Mouse (Mus musculus): Measurements from ENCODE around the gene Adamts20. TPM values are rescaled to one million over a fixed set of nuclear protein-coding genes. Genes with fewer than 3 reads are reported as not detected.

Gene Adamts20
- polyA plus RNA-seq, 2 experiments from 2014 or later: 0.17 TPM; not detected in 1

DNA sequence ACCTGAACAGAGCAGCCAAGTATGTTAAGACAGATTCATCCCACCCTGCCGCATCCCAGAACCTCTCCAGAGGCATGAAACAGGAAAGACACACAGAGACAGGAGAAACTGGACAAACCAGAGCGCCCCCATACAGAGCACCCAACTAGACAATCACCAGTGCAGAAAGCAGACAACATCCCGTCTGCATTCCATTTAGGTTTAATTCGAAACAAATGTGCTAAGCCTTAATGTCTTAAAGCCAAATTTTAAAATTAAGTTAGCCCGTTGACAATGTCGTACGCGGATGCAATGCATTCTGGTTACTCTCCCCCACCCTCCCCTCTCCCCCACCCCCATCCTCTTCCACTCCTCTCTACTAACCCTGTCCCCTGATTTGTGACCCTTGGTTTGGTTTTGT lies 126.2 kb downstream of the Adamts20 start:
- no peak for ATAC-seq

GRCm38 (mm10) chr15:94334586-94334985 lies 130.6 kb downstream of the Adamts20 start:
- no peak for ATAC-seq

DNA sequence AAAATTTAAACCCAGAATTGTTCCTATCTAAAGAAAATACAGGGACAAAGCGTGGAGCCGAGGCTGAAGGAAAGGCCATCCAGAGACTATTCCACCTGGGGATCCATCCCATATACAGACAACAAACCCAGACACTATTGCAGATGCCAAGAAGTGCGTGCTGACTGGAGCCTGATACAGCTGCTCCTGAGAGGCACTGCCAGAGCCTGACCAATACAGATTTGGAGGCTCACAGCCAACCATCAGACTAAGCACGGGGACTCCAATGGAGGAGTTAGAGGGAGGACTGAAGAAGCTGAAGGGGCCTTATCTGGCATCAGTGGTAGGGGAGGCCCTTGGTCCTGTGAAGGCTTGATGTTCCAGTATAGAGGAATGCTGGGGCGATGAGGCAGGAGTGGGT lies 138.6 kb downstream of the Adamts20 start:
- no peak for ATAC-seq

DNA sequence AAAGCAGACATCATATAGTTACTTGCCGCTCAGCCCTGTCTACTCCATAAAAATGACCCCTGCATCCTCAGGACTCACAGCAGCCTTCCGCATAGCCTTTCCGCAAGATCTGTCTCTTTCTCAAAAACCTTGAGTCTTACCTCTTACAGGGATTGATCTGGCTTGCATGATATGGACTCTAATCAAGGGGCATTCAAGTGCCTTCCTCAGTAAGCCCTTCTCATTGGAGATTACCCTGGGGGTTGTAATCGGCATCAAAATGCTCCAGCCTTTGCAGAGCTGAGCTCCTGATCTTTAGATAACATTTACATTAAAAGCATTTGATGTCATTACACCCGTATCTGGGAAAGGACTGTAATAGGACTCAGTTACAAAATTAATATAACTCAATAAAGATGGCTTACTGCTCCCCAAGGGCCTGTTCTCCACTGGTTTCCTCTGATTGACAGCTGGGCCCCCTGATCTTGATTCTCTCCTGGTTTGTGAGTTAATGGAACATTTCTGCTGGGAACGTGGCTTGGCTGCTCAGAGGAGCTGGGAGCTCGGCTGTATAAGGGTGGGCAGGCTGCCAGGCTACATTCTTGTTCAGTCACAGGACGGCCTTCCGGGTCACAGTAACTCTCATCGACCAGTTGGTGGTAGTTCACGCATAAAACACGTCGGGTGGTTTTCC lies 139.6 kb downstream of the Adamts20 start:
- no peak for ATAC-seq

GRCm38 (mm10) chr15:94316171-94316570 lies 149.0 kb downstream of the Adamts20 start:
- ATAC-seq: no peak

- no peak for ATAC-seq
Measured at GRCm38 (mm10) chr15:94309689-94310088, 155.5 kb downstream of the Adamts20 start.

GRCm38 (mm10) chr15:94307888-94308287 lies 157.3 kb downstream of the Adamts20 start:
- ATAC-seq: no peak

DNA sequence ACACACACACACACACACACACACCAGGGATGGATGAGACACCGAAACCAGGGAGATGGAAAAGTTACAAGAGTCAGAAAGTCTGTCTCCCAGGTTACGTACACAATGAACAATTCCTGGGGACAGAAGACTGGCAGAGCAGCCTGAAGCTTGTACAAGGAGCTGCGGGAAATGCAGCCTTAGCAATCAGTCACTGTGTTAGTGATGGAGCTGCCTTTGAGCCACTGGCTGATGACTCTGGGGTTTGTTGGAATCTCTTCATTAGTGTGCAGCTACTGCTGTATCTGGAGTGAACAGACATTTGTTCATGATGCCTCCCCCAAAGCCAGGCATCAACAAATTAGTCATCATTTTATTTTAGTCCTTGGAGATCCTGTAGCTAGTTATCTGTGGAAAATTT lies 162.1 kb downstream of the Adamts20 start:
- ATAC-seq: no peak

DNA sequence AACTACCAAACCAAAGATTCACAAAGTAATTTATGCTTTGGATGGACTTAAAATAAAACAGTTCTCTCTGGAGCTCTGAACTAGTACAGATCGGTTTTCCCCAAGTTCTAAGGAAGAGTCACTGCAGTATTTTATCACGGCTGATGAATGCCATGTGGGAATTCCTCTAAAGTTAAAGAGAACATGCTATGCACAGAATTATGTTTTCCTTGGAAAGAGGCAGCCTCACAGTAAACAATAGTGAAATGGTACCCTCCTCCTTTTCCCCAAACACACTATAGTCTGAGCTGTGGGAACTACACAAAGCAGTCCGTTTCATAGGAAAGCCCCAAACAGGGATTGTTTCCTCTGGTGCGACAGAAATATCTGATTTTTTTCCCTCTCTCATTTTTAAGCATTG lies 171.1 kb downstream of the Adamts20 start:
- no peak for ATAC-seq

- no peak for ATAC-seq
Measured at GRCm38 (mm10) chr15:94288015-94288414, 177.2 kb downstream of the Adamts20 start.

DNA sequence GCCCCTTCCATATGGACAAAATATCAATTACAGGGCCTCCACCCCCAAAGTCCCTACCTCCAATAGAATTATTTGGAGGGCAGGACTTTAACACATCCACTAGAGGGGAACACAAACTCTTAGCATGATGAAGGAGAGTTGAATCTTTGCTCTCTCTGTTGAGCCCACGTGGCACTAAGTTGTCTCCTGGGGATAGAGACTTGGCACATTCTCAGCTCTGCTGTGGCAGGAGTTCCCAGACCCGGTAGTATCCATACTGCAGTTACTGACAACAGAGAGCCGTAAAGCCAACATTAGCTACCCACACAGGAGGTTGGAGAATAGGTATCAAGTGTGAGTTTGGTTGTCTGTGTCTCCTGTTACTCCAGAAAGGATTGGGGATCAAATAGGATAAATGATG lies 177.7 kb downstream of the Adamts20 start:
- ATAC-seq: no peak

- ATAC-seq: peak; percentile 89
Measured at GRCm38 (mm10) chr15:94276418-94276817, 188.8 kb downstream of the Adamts20 start.

DNA sequence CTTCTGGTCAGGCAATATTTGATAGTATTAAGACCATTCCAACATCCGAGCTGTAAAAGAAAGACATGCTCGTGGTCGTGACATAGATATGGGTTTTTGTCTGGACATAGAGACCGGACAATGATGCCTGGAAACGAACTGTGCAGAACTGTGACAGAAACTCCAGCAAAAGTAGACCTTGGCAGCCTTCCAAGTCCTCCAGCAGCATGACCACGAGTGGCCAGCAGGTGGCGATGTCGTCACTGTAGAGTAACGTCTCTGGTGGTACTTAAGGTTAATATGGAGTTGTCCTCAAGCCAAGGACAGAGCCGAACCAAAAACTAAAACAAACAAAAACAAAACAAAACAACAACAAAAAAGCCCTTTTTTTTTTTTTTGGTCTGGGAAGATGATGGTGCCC lies 199.6 kb downstream of the Adamts20 start:
- peak; percentile 49 for ATAC-seq

- no peak for ATAC-seq
Measured at GRCm38 (mm10) chr15:94264497-94264879, 200.7 kb downstream of the Adamts20 start.

GRCm38 (mm10) chr15:94263866-94264496 lies 201.2 kb downstream of the Adamts20 start:
- no peak for ATAC-seq

DNA sequence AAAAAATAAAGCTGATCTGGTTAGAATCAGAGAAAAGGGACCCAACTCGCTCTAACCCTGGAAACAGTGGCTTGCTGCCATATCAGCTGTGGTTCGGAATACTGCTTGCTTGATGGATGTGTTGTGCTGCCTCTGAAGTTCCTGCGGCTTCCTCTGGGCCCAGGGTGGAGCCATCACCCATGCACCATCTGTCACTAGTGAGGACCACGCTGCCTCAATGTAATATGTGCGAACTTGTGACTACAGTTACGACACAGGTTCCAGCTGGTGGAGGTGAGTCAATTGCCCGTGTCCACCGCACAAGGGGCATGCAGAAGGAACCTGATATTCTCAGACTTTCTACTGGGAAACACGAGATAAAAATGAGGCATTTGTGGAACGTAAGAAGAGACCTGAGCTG lies 202.0 kb downstream of the Adamts20 start:
- ATAC-seq: no peak

GRCm38 (mm10) chr15:94259497-94259896 lies 205.7 kb downstream of the Adamts20 start:
- ATAC-seq: no peak

DNA sequence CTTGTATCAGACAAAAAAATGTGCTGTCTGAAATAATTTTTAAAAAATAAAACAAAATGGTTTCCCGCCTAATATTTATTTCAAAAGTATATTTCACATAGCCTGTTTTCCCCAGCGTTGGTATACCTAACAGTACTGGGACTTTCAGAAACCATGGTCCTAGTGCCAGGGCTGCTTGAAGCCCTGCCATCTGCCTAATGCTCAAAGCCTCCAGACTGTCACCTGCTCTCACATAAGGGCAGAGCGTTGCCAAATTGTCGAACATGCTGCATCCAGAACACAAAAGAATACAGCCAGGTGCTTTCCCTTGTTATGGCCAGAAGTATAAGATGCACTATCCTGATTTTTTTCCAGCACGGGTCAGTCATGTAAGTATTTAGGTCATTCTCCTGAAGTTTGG lies 209.7 kb downstream of the Adamts20 start:
- ATAC-seq: no peak

DNA sequence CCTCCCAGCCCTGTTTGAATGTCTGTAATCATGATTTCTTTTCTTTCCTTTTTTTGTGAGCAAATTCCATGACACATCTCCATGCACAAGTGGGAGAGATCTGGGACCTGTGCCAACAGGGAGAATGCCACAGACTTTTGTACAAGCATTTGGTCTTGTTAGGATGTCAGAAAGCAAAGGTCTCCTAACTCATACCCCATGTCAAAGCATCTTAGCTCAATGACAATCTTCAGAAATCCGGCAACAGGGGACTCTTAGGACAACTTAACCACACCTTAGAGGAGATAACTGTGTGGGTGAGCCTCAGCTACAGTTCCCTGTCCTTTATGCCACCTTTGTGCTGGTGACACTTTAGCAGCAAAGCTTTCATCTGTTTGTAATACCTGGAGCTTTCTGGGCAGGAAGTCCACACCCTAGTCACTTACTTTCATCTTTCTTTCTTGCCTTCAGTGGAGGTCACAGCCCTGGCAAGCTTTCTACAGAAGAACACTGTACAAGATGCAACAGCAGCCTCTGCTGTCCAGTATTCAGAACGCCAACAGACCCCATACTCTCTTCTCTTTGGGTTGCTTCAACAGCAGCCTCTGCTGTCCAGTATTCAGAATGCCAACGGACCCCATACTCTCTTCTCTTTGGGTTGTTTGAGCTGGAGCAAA lies 210.2 kb downstream of the Adamts20 start:
- peak; percentile 93 for ATAC-seq

- no peak for ATAC-seq
Measured at GRCm38 (mm10) chr15:94254091-94254860, 210.9 kb downstream of the Adamts20 start.

DNA sequence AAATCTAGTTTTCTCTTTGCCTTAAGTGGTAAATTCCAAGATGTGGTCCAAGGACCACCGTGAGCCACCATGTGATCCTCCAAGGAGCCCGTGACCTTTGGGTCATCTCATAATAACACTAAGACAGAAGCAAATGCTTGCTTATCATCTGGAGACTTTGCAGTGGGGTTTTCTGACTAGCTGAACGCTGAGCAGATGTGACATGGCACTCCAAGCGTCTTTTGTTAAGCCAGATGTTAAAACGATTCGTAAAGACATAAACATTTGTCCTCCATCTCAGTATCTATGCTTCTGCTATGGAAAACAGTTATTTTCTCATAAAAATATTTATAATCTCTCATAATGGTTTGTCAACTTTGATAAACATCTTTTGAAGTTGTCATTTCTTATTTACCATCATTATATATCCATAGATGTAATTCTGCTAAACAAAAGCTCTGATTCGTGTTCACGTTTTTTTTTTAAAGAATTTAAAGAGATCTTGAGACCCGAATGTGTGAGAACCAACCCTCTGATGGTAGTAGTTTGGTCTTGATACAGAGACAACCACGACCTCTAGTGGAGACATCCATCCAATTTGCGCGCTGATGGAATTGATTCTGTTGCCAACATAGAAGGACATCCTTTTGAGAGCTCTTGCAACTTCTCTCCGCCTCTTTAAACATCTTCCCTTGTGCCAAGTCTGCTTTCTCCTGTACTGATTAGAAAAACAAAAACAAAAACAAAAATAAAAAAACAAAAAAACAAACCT lies 212.1 kb downstream of the Adamts20 start:
- ATAC-seq: no peak

DNA sequence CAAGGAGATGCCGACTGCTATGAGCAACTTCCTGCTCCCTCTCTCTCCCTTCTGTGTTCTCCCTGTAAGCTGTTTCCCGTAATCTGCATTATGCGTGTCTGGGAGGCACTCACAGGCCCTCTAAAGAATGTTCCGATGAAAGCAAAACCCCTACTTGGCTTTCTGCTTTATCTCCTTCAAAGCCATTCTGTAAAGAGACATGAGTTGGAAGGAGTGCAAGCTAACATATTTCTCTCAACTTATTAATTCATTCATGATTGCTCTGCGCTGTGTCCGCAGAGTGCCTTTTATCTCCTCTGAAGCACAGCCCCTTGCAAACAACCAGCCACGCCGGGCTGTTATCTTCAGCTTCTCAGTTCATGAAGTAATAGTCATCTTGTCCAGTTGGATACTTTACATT lies 215.5 kb downstream of the Adamts20 start:
- no peak for ATAC-seq

GRCm38 (mm10) chr15:94248386-94248785 lies 216.8 kb downstream of the Adamts20 start:
- ATAC-seq: no peak

All from activated CD4-positive, CD25-positive, alpha-beta regulatory T cell, adult 4 months (primary cell).